Mouse (Mus musculus) spleen, adult 2 months (tissue): ENCODE measurements around the gene Mkrn1. TPM values are rescaled to one million over a fixed set of nuclear protein-coding genes. Genes with fewer than 3 reads are reported as not detected.
"Not testable (repeated sequence)": the region's sequence is repeated elsewhere in the genome, so short reads cannot be mapped to it uniquely, and the experiment has no call there.

Source experiments
- DNase-seq, 2 experiments: peaks; one replicate each; pipeline versions ENCODE4 v3.0.0 to v3.0.0-alpha.2; 2012 to 2021; ENCODE audit warnings: low spot score in 2 of 2, low read depth in 1 of 2
- H3K27ac ChIP-seq: fragments of 200-500 bp; 2 replicates; pipeline ENCODE4 v1.5.1; 2012; ENCODE audit warnings: low read length, inconsistent platforms; ENCODE audit not compliant: insufficient read depth
- H3K27me3 ChIP-seq: fragments of 200-500 bp; 2 replicates; pipeline ENCODE4 v1.6.1; 2012; ENCODE audit warnings: mild to moderate bottlenecking, moderate library complexity, low read length, inconsistent platforms; ENCODE audit not compliant: control insufficient read depth, insufficient read depth
- H3K36me3 ChIP-seq: fragments of 200-500 bp; 2 replicates; pipeline ENCODE4 v1.6.1; 2012; ENCODE audit warnings: mild to moderate bottlenecking, low read length, inconsistent platforms; ENCODE audit not compliant: control insufficient read depth, insufficient read depth
- H3K4me1 ChIP-seq: fragments of 200-500 bp; 2 replicates; pipeline ENCODE4 v1.6.1; 2011; ENCODE audit warnings: inconsistent platforms; ENCODE audit not compliant: control insufficient read depth, insufficient read depth, insufficient read length
- H3K4me3 ChIP-seq: fragments of 200-500 bp; 2 replicates; pipeline ENCODE4 v1.5.1; 2011; ENCODE audit warnings: mild to moderate bottlenecking, inconsistent platforms; ENCODE audit not compliant: insufficient read depth, insufficient read length; ENCODE audit errors: extremely low read depth
- CTCF ChIP-seq: fragments of 200-500 bp; IDR thresholded peaks from 2 replicates; pipeline ENCODE4 v1.5.1; 2011; ENCODE audit warnings: mild to moderate bottlenecking, inconsistent platforms; ENCODE audit not compliant: insufficient read depth, insufficient read length, insufficient replicate concordance; ENCODE audit errors: extremely low read depth
- POLR2A ChIP-seq: fragments of 200-500 bp; IDR thresholded peaks from 2 replicates; pipeline ENCODE4 v1.6.1; 2011; ENCODE audit warnings: low read depth, low read length, inconsistent platforms
- WGBS: fragments of 180-500 bp; shearing (Covaris S2); methylation state at CpG from one replicate; pipeline ENCODE4 v1.1.7; 2018; 5-methylcytosine and 5-hydroxymethylcytosine counted together
- polyA plus RNA-seq: library from polyadenylated mRNA; depleted of rRNA; stranded (reverse); fragments of >200 nt; gene quantifications from 2 replicates; pipeline ENCODE4 v1.2.3, GENCODE M21; 2012

Gene Mkrn1
- polyA plus RNA-seq, 1 experiment: 131 TPM

GRCm38 (mm10) chr6:39440207-39440606, 19.9 kb upstream of the Mkrn1 start:
- DNase-seq: no peak
- no peak overlapping the region for H3K27ac ChIP-seq
- TF ChIP-seq CTCF (no peak), POLR2A (no peak)
- H3K4me3 ChIP-seq: no peak overlapping the region
- no peaks in the 10 kb centered on the region for H3K36me3 ChIP-seq
- no peaks in the 10 kb centered on the region for H3K4me1 ChIP-seq
- no peaks in the 10 kb centered on the region for H3K27me3 ChIP-seq

GRCm38 (mm10) chr6:39437519-39437918, 17.3 kb upstream of the Mkrn1 start:
- H3K36me3 ChIP-seq, H3K27me3 ChIP-seq, DNase-seq, H3K27ac ChIP-seq, H3K4me1 ChIP-seq, H3K4me3 ChIP-seq: not testable (repeated sequence)
- 93% methylated on average over 6 of the region's 6 CpGs for WGBS

DNA sequence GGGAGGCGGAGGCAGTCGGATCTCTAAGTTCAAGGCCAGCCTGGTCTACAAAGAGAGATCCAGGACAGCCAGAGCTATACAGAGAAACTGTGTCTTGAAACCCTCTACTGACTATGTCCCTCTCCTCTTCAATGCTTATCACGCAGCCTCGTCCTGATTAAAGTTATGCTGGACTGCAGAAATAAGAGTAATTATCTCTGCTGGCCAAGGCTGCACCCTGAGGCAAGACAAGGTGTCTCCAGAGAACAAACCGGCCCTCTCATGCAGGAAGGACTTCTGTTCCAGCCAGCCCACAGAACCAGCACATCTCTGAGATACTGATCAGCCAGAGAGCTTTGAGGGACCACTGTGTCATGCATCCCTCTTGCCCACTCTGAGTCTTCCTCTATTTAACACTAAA, 15.6 kb upstream of the Mkrn1 start:
- no peak overlapping the region for H3K4me3 ChIP-seq
- 82% methylated on average over 5 of the region's 5 CpGs for WGBS
- H3K4me1 ChIP-seq: no peaks in the 10 kb centered on the region
- H3K36me3 ChIP-seq: no peaks in the 10 kb centered on the region
- no peak for DNase-seq
- no peaks in the 10 kb centered on the region for H3K27me3 ChIP-seq
- TF ChIP-seq POLR2A: no peak
- TF ChIP-seq CTCF: no peak
- no peak overlapping the region for H3K27ac ChIP-seq

- no peak for DNase-seq
- Histone ChIP-seq H3K27me3 (no peaks in the 10 kb centered on the region), H3K4me1 (no peaks in the 10 kb centered on the region), H3K27ac (no peak overlapping the region), H3K4me3 (no peak overlapping the region), H3K36me3 (no peaks in the 10 kb centered on the region)
- no peak for TF ChIP-seq CTCF
- TF ChIP-seq POLR2A: no peak
- WGBS: 89% methylated on average over 2 of the region's 2 CpGs
Observed at GRCm38 (mm10) chr6:39434886-39435492, 14.7 kb upstream of the Mkrn1 start.

- no peak overlapping the region for H3K27ac ChIP-seq
- no peak for TF ChIP-seq POLR2A
- no peak for TF ChIP-seq CTCF
Observed at GRCm38 (mm10) chr6:39434111-39434885, 14.0 kb upstream of the Mkrn1 start.

GRCm38 (mm10) chr6:39433701-39434100, 13.4 kb upstream of the Mkrn1 start:
- Histone ChIP-seq H3K4me1 (no peaks in the 10 kb centered on the region), H3K4me3 (no peak overlapping the region), H3K27me3 (no peaks in the 10 kb centered on the region), H3K36me3 (no peaks in the 10 kb centered on the region), H3K27ac (no peak overlapping the region)
- TF ChIP-seq CTCF (no peak), POLR2A (no peak)
- DNase-seq: no peak

More at GRCm38 (mm10) chr6:39434111-39434885, 14.0 kb upstream of the Mkrn1 start:
- 82% methylated on average over 2 of the region's 2 CpGs for WGBS
- H3K4me3 ChIP-seq: no peak overlapping the region
- H3K27me3 ChIP-seq: no peaks in the 10 kb centered on the region
- DNase-seq: no peak
- H3K36me3 ChIP-seq: no peaks in the 10 kb centered on the region
- H3K4me1 ChIP-seq: no peaks in the 10 kb centered on the region

GRCm38 (mm10) chr6:39433174-39433573, 12.9 kb upstream of the Mkrn1 start:
- no peak overlapping the region for H3K27ac ChIP-seq
- H3K36me3 ChIP-seq: no peaks in the 10 kb centered on the region
- no peaks in the 10 kb centered on the region for H3K4me1 ChIP-seq
- H3K4me3 ChIP-seq: no peak overlapping the region
- TF ChIP-seq CTCF: no peak
- no peak for TF ChIP-seq POLR2A
- no peaks in the 10 kb centered on the region for H3K27me3 ChIP-seq
- DNase-seq: no peak
- WGBS: 91% methylated on average over 4 of the region's 4 CpGs
